Comparison of ENCODE assay signal across 9 mouse cellular contexts in the genomic region with DNA sequence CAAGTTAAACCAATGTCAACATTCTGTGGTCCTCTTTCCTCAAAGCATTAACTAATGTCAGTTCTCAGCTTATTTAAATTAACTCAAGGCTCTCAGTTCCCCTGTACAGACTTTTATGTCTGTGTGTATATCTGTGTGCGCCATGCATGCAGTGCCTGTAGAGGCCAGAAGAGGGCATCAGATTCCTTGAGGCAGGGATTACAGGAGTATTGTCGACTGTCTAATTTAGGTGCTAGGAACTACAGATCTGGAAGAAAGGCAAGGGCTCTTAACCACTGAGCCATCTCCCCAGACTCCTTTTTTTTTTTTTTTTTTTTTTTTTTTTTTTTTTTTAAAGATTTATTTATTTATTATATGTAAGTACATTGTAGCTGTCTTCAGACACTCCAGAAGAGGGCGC.
A peak's percentile ranks its signal among the peaks of the same experiment; 100 is the strongest.
DNase-seq lines count a peak whose midpoint lies in the region; ATAC-seq and TF ChIP-seq lines count a peak whose summit lies in the region.
"Had no signal": no experiment of that assay in that cellular context is flagged by ENCODE, and none has a peak within 500 bp of the region (broad histone marks: within the 10 kb centered on the region; RNA-seq: fewer than 3 reads in every experiment).

No protein-coding gene starts in this region.

- peak; percentile 21 for DNase-seq in kidney, adult 18-20 months
- peak; percentile 56 for DNase-seq in 416B (ENCODE audit: low read depth)
- peak; percentile 77 for DNase-seq in MEL (ENCODE audit: low read depth, low spot score)
- DNase-seq in liver, embryonic 13.5 days: peak; percentile 8
- DNase-seq in yolk sac, embryonic 10.5 days (ENCODE audit: low spot score): no peak
- DNase-seq in cerebellum, postnatal 36 days: no peak
- no peak for DNase-seq in layer of hippocampus, postnatal 36 days

- H3K4me3 ChIP-seq in kidney, embryonic 15.5 days (replicated peaks): no peak overlapping the region
- H3K4me3 ChIP-seq in MEL (ENCODE audit: control insufficient read depth in 1 of 2, insufficient read depth in 1 of 2, low read depth in 2 of 2, low read length in 2 of 2): no peak overlapping the region
- no peak overlapping the region for H3K4me3 ChIP-seq in liver, embryonic 13.5 days (replicated peaks)
- H3K4me3 ChIP-seq: heart, embryonic 13.5 days had no signal

- no peaks in the 10 kb centered on the region for H3K79me2 ChIP-seq in MEL (ENCODE audit: control insufficient read depth, insufficient read depth, low read length, poor library complexity)

- peaks cover 11% of the 10 kb centered on the region for H3K36me3 ChIP-seq in kidney, embryonic 15.5 days
- H3K36me3 ChIP-seq in MEL (ENCODE audit: control insufficient read depth in 1 of 2, insufficient read depth in 2 of 2, low read length in 2 of 2): no peaks in the 10 kb centered on the region
- H3K36me3 ChIP-seq in liver, embryonic 13.5 days: 0 out of 2 replicates have a peak, but pooled peaks cover 3% of the 10 kb centered on the region

- ATAC-seq in kidney, embryonic 15.5 days (replicated peaks; ENCODE audit: low FRiP score): no peak
- no peak for ATAC-seq in liver, embryonic 13.5 days (ENCODE audit: low read depth)

- no peaks in the 10 kb centered on the region for H3K4me1 ChIP-seq in kidney, embryonic 15.5 days
- no peaks in the 10 kb centered on the region for H3K4me1 ChIP-seq in MEL (ENCODE audit: control insufficient read depth in 1 of 2, insufficient read depth in 2 of 2, low read length in 2 of 2)
- H3K4me1 ChIP-seq in liver, embryonic 13.5 days (replicated peaks): no peaks in the 10 kb centered on the region
- H3K4me1 ChIP-seq: heart, embryonic 13.5 days had no signal

- H3K9ac ChIP-seq in kidney, embryonic 15.5 days: no peak overlapping the region
- H3K9ac ChIP-seq in MEL (ENCODE audit: control insufficient read depth, low read depth, low read length, poor library complexity, severe bottlenecking): no peak overlapping the region
- no peak overlapping the region for H3K9ac ChIP-seq in liver, embryonic 13.5 days
- H3K9ac ChIP-seq: heart, embryonic 13.5 days had no signal

- peak; percentile 58 for TF ChIP-seq RAD21 in MEL (IDR thresholded peaks at IDR 0.05; ENCODE audit: low read depth, low read length)

- no peak for TF ChIP-seq EP300 in MEL (IDR thresholded peaks at IDR 0.05; ENCODE audit: low read depth in 1 of 2, low read length in 2 of 2)

- WGBS in kidney, embryonic 15.5 days: 86% methylated on average over 2 of the region's 3 CpGs
- 81% methylated on average over 2 of the region's 3 CpGs for WGBS in liver, embryonic 13.5 days (ENCODE audit: insufficient replicate concordance)

- TF ChIP-seq CTCF in MEL (IDR thresholded peaks at IDR 0.05 in 2 of 3, conservative IDR thresholded peaks at IDR 0.05 in 1 of 3; ENCODE audit: control insufficient read depth in 1 of 3, insufficient read depth in 1 of 3, low read depth in 2 of 3, low read length in 3 of 3, poor library complexity in 1 of 3, severe bottlenecking in 1 of 3): peak; percentile 77

- no peaks in the 10 kb centered on the region for H3K9me3 ChIP-seq in kidney, embryonic 15.5 days (replicated peaks)
- no peaks in the 10 kb centered on the region for H3K9me3 ChIP-seq in MEL (replicated peaks; ENCODE audit: insufficient read depth, low read length)
- no peaks in the 10 kb centered on the region for H3K9me3 ChIP-seq in liver, embryonic 13.5 days (replicated peaks)

- H3K27me3 ChIP-seq in kidney, embryonic 15.5 days: no peaks in the 10 kb centered on the region
- no peaks in the 10 kb centered on the region for H3K27me3 ChIP-seq in MEL (ENCODE audit: control insufficient read depth in 1 of 2, insufficient read depth in 2 of 2, low read length in 2 of 2)
- no peaks in the 10 kb centered on the region for H3K27me3 ChIP-seq in liver, embryonic 13.5 days
- H3K27me3 ChIP-seq: heart, embryonic 13.5 days had no signal

- H3K4me2 ChIP-seq in kidney, embryonic 15.5 days: no peak overlapping the region
- no peak overlapping the region for H3K4me2 ChIP-seq in liver, embryonic 13.5 days
- H3K4me2 ChIP-seq: heart, embryonic 13.5 days had no signal

- TF ChIP-seq POLR2A in MEL (IDR thresholded peaks at IDR 0.05; ENCODE audit: control insufficient read depth in 1 of 2, insufficient read depth in 1 of 2, low read depth in 1 of 2, low read length in 2 of 2, poor library complexity in 1 of 2): no peak

- no peak overlapping the region for H3K27ac ChIP-seq in kidney, embryonic 15.5 days
- no peak overlapping the region for H3K27ac ChIP-seq in MEL (ENCODE audit: control insufficient read depth, low read depth, low read length)
- H3K27ac ChIP-seq in liver, embryonic 13.5 days: no peak overlapping the region
- H3K27ac ChIP-seq: heart, embryonic 13.5 days had no signal

TF ChIP-seq in MEL, 35 proteins besides CTCF, POLR2A, EP300 and RAD21:
- TF ChIP-seq CHD1 (IDR thresholded peaks at IDR 0.05; ENCODE audit: low read depth, low read length): no peak
- TF ChIP-seq CHD2 (IDR thresholded peaks at IDR 0.05; ENCODE audit: low read length): no peak
- no peak for TF ChIP-seq SIN3A (IDR thresholded peaks at IDR 0.05; ENCODE audit: low read length)
- no peak for TF ChIP-seq TBP (IDR thresholded peaks at IDR 0.05; ENCODE audit: low read depth, low read length)
- peak; percentile 69 for TF ChIP-seq ZC3H11A (IDR thresholded peaks at IDR 0.05; ENCODE audit: low read depth, low read length)
- TF ChIP-seq SMC3 (IDR thresholded peaks at IDR 0.05; ENCODE audit: low read depth, low read length): peak; percentile 80

Comparison
In these comparisons a context has a peak if more than half of its experiments do, and no peak if none do; other contexts are left out.
1. DNase-seq: peak in kidney, adult 18-20 months (single experiment), 416B (single experiment), MEL (single experiment) and liver, embryonic 13.5 days (single experiment); none in yolk sac, embryonic 10.5 days (single experiment), cerebellum, postnatal 36 days (0 of 2) and layer of hippocampus, postnatal 36 days (0 of 2).